Mouse (Mus musculus) erythroid progenitor cell, adult 5-6 weeks (primary cell): Measurements from ENCODE around the gene Ppp1r1b. TPM values are rescaled to one million over a fixed set of nuclear protein-coding genes. Genes with fewer than 3 reads are reported as not detected.

ENCODE experiments used
- ATAC-seq: replicated peaks from 2 replicates; pipeline ENCODE4 v1.8.0; 2016; ENCODE audit warnings: moderate number of reproducible peaks, mild to moderate bottlenecking, moderate TSS enrichment, inconsistent platforms; ENCODE audit not compliant: poor library complexity, low FRiP score, severe bottlenecking
- total RNA-seq, 2 experiments: library from RNA; stranded (forward) in 1 of 2; stranded (reverse) in 1 of 2; fragments of 150-400 nt in 1 of 2; fragments of 186-747, 209-891 nt in 1 of 2; gene quantifications; 2 replicates each; pipeline versions ENCODE4 v1.2.3 to v1.2.4; 2015 to 2017; ENCODE audit warnings: low replicate concordance in 2 of 2

Ppp1r1b gene
- total RNA-seq (2015; ENCODE audit: low replicate concordance), result not detected in 2 replicates
- total RNA-seq (2017; ENCODE audit: low replicate concordance), result not detected in 2 replicates

DNA sequence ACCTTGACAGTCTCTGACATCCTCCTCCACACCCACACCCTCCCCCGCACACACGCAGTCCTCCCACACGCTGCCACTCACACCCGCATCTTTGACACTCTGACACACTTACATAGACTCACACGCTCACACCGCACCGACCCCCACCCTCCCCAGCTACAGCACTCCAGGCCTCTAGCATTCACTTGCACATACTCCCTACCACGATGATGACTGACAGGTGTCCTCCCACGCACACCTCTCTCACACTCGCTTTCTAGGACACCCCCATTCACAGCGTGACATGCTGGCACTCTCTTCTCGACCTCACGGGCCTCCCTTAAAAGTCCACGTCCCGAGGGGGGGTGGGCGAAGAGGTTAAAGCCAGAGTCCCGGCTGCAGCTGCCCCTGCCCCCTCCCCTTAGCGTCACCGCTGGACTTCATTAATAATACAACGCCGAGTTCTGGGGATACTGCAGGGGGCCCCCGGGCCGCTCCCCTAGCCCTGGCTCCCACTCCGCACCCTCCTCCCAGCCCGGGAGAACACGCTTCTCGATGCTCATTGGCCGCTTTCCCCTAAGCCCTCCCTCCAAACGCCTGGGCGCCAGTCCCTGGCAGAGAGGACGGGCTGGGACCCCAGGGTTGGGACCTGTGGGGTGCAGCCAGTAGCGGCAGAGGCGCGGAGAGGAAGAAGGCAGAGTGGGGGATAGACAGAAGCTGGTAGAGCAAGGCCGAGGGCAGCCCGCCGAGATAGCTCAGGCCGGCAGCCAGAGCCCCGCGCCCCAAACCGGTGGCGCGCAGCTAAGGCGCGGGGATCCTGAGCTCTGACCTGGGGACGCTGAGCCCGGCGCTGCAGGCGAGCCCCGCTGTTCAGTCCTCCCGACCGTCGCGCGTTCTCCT is at the start of gene Ppp1r1b:
TSS of gene Ppp1r1b (plus strand) at position 322 of the 879 bp plus-strand sequence.
- ATAC-seq, result no peak

GRCm38 (mm10) chr11:98298484-98299205 is 49.6 kb upstream of the Ppp1r1b start:
- ATAC-seq, result 0 out of 2 replicates have a peak, but pooled peaks have one; percentile 33

GRCm38 (mm10) chr11:98313790-98314323 is 34.3 kb upstream of the Ppp1r1b start:
- ATAC-seq, result no peak

DNA sequence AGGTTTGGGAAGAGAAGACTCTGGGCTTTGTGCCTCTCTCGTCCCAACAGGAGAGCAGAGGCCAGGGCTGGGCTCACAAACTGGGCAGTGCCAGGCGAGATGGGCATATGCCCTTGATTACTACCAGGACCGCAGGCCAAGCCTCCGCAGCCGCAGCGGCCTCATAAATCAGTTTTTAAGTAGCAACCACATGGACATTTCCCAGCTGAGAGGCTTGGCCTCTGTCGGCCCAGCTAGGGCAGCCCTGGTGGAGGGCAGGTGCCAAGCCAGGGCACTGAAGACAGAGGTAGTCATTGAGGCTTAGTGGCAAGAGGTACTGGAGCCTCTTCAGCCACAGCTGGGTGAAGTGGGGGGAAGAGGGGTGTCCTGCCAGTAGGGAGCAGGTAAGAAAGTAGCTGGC is 30.7 kb upstream of the Ppp1r1b start:
- no peak for ATAC-seq

GRCm38 (mm10) chr11:98318421-98319116 is 29.6 kb upstream of the Ppp1r1b start:
- ATAC-seq, result no peak

GRCm38 (mm10) chr11:98319120-98319519 is 29.1 kb upstream of the Ppp1r1b start:
- ATAC-seq, result no peak

- ATAC-seq, result no peak
Observed at GRCm38 (mm10) chr11:98319544-98319943, 28.7 kb upstream of the Ppp1r1b start.

DNA sequence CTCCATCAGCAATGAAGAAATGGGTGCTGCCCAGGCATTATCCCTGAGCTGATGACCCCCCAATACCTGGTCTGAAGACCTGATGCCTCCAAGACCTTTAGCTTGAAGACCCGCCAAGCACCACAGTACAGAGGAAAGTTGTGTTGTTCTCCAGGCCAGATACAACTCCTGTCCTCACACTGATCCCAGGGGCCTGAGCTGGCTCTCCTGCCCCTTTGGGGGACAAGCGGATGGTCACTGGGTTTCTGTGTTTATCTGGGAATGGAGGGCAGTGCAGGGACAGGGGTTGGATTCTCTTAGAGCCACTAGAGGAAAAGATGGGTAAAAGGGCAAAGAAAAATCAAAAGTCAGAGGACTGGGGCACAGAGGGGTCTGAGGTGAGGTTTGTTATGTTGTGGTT is 28.3 kb upstream of the Ppp1r1b start:
- no peak for ATAC-seq

DNA sequence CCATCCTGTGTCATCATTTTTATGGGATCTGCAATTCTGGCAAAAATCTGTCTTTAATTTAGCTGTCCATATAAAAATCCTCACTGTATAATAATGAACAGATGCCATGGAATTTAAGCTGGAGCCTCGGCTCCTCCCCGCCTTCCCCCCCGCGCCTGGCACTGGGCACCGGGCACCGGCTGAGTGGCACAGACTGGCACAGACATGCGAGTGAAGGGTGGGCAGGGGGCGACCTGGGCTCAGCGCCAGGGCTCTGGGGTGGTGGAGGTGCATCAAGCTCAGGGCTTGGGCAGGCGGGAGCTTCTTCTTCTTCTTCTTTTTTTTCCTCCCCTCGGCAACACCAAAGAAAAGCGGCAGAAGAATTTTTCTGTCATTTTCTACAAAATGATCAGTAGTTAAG is 27.8 kb upstream of the Ppp1r1b start:
- ATAC-seq, result no peak

- ATAC-seq, result no peak
Observed at GRCm38 (mm10) chr11:98320806-98321676, 27.2 kb upstream of the Ppp1r1b start.

DNA sequence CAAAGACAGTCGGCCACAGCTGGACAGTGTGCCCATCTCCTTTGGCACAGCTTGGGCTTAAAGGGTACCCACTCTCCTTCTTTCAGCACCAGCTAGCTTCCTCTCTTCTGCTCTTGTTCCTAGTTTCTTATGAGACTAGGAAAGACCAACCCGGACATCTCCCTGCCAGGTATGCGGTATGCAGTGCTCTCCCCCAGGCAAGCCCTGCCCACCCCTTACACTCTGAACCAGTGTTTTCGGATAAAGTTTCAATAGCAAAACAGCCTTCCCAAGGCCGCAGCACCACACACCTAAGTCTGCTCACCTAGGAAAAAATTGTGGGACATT is 26.6 kb upstream of the Ppp1r1b start:
- no peak for ATAC-seq

DNA sequence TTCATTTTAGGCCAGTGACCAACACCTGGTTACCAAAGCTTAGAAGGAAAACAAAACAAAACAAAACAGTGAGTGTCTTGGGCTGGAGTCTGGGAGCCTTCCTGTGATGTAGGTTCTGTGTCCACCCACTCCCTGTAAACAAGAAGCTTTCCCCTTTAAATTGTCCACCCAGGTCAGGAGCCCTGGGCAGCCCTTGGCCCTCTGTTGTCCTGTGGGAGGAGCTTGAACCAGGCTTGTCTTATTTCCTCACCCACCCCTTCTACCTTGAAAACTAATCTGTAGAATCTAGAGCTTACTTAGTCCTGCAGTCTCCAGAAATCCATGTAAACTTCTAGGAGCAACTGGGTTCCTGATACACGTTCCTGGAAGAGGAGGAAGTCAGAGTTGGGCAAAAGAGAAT is 26.0 kb upstream of the Ppp1r1b start:
- ATAC-seq, result no peak

GRCm38 (mm10) chr11:98323136-98323866 is 24.9 kb upstream of the Ppp1r1b start:
- ATAC-seq, result no peak

- no peak for ATAC-seq
Observed at GRCm38 (mm10) chr11:98323933-98324332, 24.3 kb upstream of the Ppp1r1b start.

GRCm38 (mm10) chr11:98325191-98325820 is 22.9 kb upstream of the Ppp1r1b start:
- no peak for ATAC-seq

DNA sequence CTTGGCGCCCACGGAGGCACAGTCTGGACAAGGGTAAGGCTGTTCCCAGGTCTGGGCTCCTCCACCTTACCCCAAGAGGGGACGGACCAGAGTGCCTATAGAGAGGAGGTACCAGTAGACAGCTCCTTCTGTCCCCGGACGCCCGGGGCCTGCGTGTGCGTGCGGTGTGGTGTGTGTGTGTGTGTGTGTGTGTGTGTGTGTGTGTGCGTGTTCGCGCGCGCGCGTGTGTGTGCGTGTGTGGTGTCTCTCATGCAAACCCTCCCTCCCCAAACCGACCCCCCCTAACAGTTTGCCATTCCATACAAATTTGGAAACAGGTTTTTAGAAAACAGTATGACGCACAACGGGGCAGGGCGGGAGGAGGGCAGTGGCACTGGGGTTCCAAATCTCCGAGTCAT is 22.4 kb upstream of the Ppp1r1b start:
- no peak for ATAC-seq

- ATAC-seq, result no peak
Observed at GRCm38 (mm10) chr11:98326741-98327135, 21.5 kb upstream of the Ppp1r1b start.
